Mouse (Mus musculus): ENCODE measurements around the gene Atf6. TPM values are rescaled to one million over a fixed set of nuclear protein-coding genes. Genes with fewer than 3 reads are reported as not detected.

Atf6 gene
- polyA plus RNA-seq, 1 experiment from 2014 or later: 8.4 TPM

GRCm38 (mm10) chr1:170839685-170840084 lies 27.9 kb downstream of the Atf6 start:
- 0 out of 2 replicates have a peak, but pooled peaks cover 3% of the 10 kb centered on the region for H3K4me1 ChIP-seq (replicated peaks)
- H3K9ac ChIP-seq (replicated peaks): no peak overlapping the region
- peaks cover 11% of the 10 kb centered on the region; the same call in 1 of the 2 replicates for H3K36me3 ChIP-seq
- no peaks in the 10 kb centered on the region for H3K9me3 ChIP-seq
- H3K4me2 ChIP-seq: no peak overlapping the region
- H3K27ac ChIP-seq: no peak overlapping the region
- no peaks in the 10 kb centered on the region for H3K27me3 ChIP-seq
- no peak overlapping the region for H3K4me3 ChIP-seq (replicated peaks)
- ATAC-seq (ENCODE audit: insufficient number of reproducible peaks, insufficient read depth, low FRiP score, low TSS enrichment, low read depth): no peak

- Histone ChIP-seq H3K4me1 (replicated peaks) (no peaks in the 10 kb centered on the region), H3K27ac (no peak overlapping the region), H3K4me3 (replicated peaks) (no peak overlapping the region), H3K9ac (replicated peaks) (no peak overlapping the region), H3K4me2 (no peak overlapping the region), H3K9me3 (peaks cover 2% of the 10 kb centered on the region; the same call in 1 of the 2 replicates), H3K27me3 (no peaks in the 10 kb centered on the region), H3K36me3 (peaks cover 23% of the 10 kb centered on the region)
- no peak for ATAC-seq (ENCODE audit: insufficient number of reproducible peaks, insufficient read depth, low FRiP score, low TSS enrichment, low read depth)
- 75% methylated on average over 9 of the region's 9 CpGs for WGBS
Observed at GRCm38 (mm10) chr1:170834756-170835155, 32.8 kb downstream of the Atf6 start.

GRCm38 (mm10) chr1:170829781-170830180 lies 37.8 kb downstream of the Atf6 start:
- WGBS: 91% methylated on average over 1 of the region's 1 CpGs
- Histone ChIP-seq H3K9ac (replicated peaks) (no peak overlapping the region), H3K36me3 (peaks cover 20% of the 10 kb centered on the region), H3K4me3 (replicated peaks) (no peak overlapping the region), H3K4me1 (replicated peaks) (no peaks in the 10 kb centered on the region), H3K9me3 (peaks cover 2% of the 10 kb centered on the region; the same call in 1 of the 2 replicates), H3K4me2 (no peak overlapping the region), H3K27me3 (no peaks in the 10 kb centered on the region), H3K27ac (no peak overlapping the region)
- no peak for ATAC-seq (ENCODE audit: insufficient number of reproducible peaks, insufficient read depth, low FRiP score, low TSS enrichment, low read depth)

- H3K27ac ChIP-seq: no peak overlapping the region
- no peaks in the 10 kb centered on the region for H3K4me1 ChIP-seq (replicated peaks)
- H3K4me2 ChIP-seq: no peak overlapping the region
- no peaks in the 10 kb centered on the region for H3K27me3 ChIP-seq
- WGBS: 90% methylated on average over 6 of the region's 6 CpGs
- peaks cover 2% of the 10 kb centered on the region; the same call in 1 of the 2 replicates for H3K9me3 ChIP-seq
- no peak overlapping the region for H3K4me3 ChIP-seq (replicated peaks)
- H3K9ac ChIP-seq (replicated peaks): no peak overlapping the region
- no peak for ATAC-seq (ENCODE audit: insufficient number of reproducible peaks, insufficient read depth, low FRiP score, low TSS enrichment, low read depth)
- peaks cover 17% of the 10 kb centered on the region for H3K36me3 ChIP-seq
Observed at GRCm38 (mm10) chr1:170829344-170829743, 38.2 kb downstream of the Atf6 start.

GRCm38 (mm10) chr1:170820103-170820814 lies 47.3 kb downstream of the Atf6 start:
- 87% methylated on average over 14 of the region's 14 CpGs for WGBS
- H3K27me3 ChIP-seq: no peaks in the 10 kb centered on the region
- H3K4me1 ChIP-seq (replicated peaks): peaks cover 16% of the 10 kb centered on the region
- no peak overlapping the region for H3K9ac ChIP-seq (replicated peaks)
- no peak overlapping the region for H3K4me3 ChIP-seq (replicated peaks)
- peaks cover 7% of the 10 kb centered on the region; the same call in 1 of the 2 replicates for H3K36me3 ChIP-seq
- no peak for ATAC-seq (ENCODE audit: insufficient number of reproducible peaks, insufficient read depth, low FRiP score, low TSS enrichment, low read depth)
- no peak overlapping the region for H3K27ac ChIP-seq
- H3K9me3 ChIP-seq: no peaks in the 10 kb centered on the region
- H3K4me2 ChIP-seq: no peak overlapping the region

GRCm38 (mm10) chr1:170815287-170816004 lies 52.1 kb downstream of the Atf6 start:
- Histone ChIP-seq H3K4me1 (replicated peaks) (no peaks in the 10 kb centered on the region), H3K36me3 (peaks cover 7% of the 10 kb centered on the region; the same call in 1 of the 2 replicates), H3K4me2 (no peak overlapping the region), H3K9ac (replicated peaks) (no peak overlapping the region), H3K9me3 (no peaks in the 10 kb centered on the region), H3K4me3 (replicated peaks) (no peak overlapping the region), H3K27me3 (no peaks in the 10 kb centered on the region), H3K27ac (no peak overlapping the region)
- ATAC-seq (ENCODE audit: insufficient number of reproducible peaks, insufficient read depth, low FRiP score, low TSS enrichment, low read depth): no peak
- WGBS: 97% methylated on average over 2 of the region's 2 CpGs

- Histone ChIP-seq H3K27me3 (no peaks in the 10 kb centered on the region), H3K27ac (no peak overlapping the region), H3K4me3 (replicated peaks) (no peak overlapping the region), H3K4me1 (replicated peaks) (no peaks in the 10 kb centered on the region), H3K9me3 (no peaks in the 10 kb centered on the region), H3K36me3 (peaks cover 10% of the 10 kb centered on the region; the same call in 1 of the 2 replicates), H3K9ac (replicated peaks) (no peak overlapping the region), H3K4me2 (no peak overlapping the region)
- WGBS: 87% methylated on average over 5 of the region's 5 CpGs
- ATAC-seq (ENCODE audit: insufficient number of reproducible peaks, insufficient read depth, low FRiP score, low TSS enrichment, low read depth): no peak
Observed at GRCm38 (mm10) chr1:170812822-170813221, 54.7 kb downstream of the Atf6 start.

GRCm38 (mm10) chr1:170807600-170808270 lies 59.8 kb downstream of the Atf6 start:
- ATAC-seq (ENCODE audit: insufficient number of reproducible peaks, insufficient read depth, low FRiP score, low TSS enrichment, low read depth): no peak
- H3K9ac ChIP-seq (replicated peaks): no peak overlapping the region
- H3K4me1 ChIP-seq (replicated peaks): no peaks in the 10 kb centered on the region
- no peak overlapping the region for H3K27ac ChIP-seq
- WGBS: 84% methylated on average over 2 of the region's 2 CpGs
- H3K9me3 ChIP-seq: no peaks in the 10 kb centered on the region
- H3K27me3 ChIP-seq: no peaks in the 10 kb centered on the region
- no peak overlapping the region for H3K4me3 ChIP-seq (replicated peaks)
- no peak overlapping the region for H3K4me2 ChIP-seq
- H3K36me3 ChIP-seq: peaks cover 4% of the 10 kb centered on the region; the same call in 1 of the 2 replicates

- no peak for ATAC-seq (ENCODE audit: insufficient number of reproducible peaks, insufficient read depth, low FRiP score, low TSS enrichment, low read depth)
- Histone ChIP-seq H3K4me1 (replicated peaks) (no peaks in the 10 kb centered on the region), H3K27me3 (no peaks in the 10 kb centered on the region), H3K4me2 (no peak overlapping the region), H3K36me3 (no peaks in the 10 kb centered on the region; the same call in 1 of the 2 replicates), H3K4me3 (replicated peaks) (no peak overlapping the region), H3K9me3 (no peaks in the 10 kb centered on the region), H3K27ac (no peak overlapping the region), H3K9ac (replicated peaks) (no peak overlapping the region)
- 77% methylated on average over 11 of the region's 11 CpGs for WGBS
Observed at GRCm38 (mm10) chr1:170804721-170805120, 62.9 kb downstream of the Atf6 start.

- Histone ChIP-seq H3K27me3 (no peaks in the 10 kb centered on the region), H3K36me3 (no peaks in the 10 kb centered on the region; the same call in 1 of the 2 replicates), H3K4me3 (replicated peaks) (no peak overlapping the region), H3K9ac (replicated peaks) (no peak overlapping the region), H3K27ac (no peak overlapping the region), H3K9me3 (no peaks in the 10 kb centered on the region), H3K4me2 (no peak overlapping the region), H3K4me1 (replicated peaks) (no peaks in the 10 kb centered on the region)
- WGBS: 74% methylated on average over 7 of the region's 7 CpGs
- no peak for ATAC-seq (ENCODE audit: insufficient number of reproducible peaks, insufficient read depth, low FRiP score, low TSS enrichment, low read depth)
Observed at GRCm38 (mm10) chr1:170802669-170803068, 64.9 kb downstream of the Atf6 start.

GRCm38 (mm10) chr1:170800694-170801093 lies 66.9 kb downstream of the Atf6 start:
- no peak overlapping the region for H3K4me2 ChIP-seq
- no peaks in the 10 kb centered on the region for H3K9me3 ChIP-seq
- H3K9ac ChIP-seq (replicated peaks): no peak overlapping the region
- WGBS: 89% methylated on average over 3 of the region's 3 CpGs
- ATAC-seq (ENCODE audit: insufficient number of reproducible peaks, insufficient read depth, low FRiP score, low TSS enrichment, low read depth): no peak
- H3K36me3 ChIP-seq: no peaks in the 10 kb centered on the region; the same call in 1 of the 2 replicates
- H3K27ac ChIP-seq: no peak overlapping the region
- H3K4me1 ChIP-seq (replicated peaks): no peaks in the 10 kb centered on the region
- H3K27me3 ChIP-seq: no peaks in the 10 kb centered on the region
- H3K4me3 ChIP-seq (replicated peaks): no peak overlapping the region
